Mouse (Mus musculus) liver, adult 2 months (tissue): Measurements from ENCODE around the gene Msh6.

Source experiments
- CTCF ChIP-seq: fragments of 200-500 bp; IDR thresholded peaks from 2 replicates; pipeline ENCODE4 v1.5.1; 2011; ENCODE audit warnings: low read depth, low read length, control low read depth
- POLR2A ChIP-seq: fragments of 200-500 bp; IDR thresholded peaks from 2 replicates; pipeline ENCODE4 v1.6.1; 2011; ENCODE audit warnings: low read length, control low read depth; ENCODE audit not compliant: insufficient read depth; ENCODE audit errors: extremely low read depth

GRCm38 (mm10) chr17:87973261-87974167 lies 1.3 kb upstream of the Msh6 start:
- no peak for TF ChIP-seq CTCF
- TF ChIP-seq POLR2A = no peak
